Mouse (Mus musculus) G1E-ER4 (cell line): ENCODE measurements around the gene Sdhaf4. TPM values are rescaled to one million over a fixed set of nuclear protein-coding genes. Genes with fewer than 3 reads are reported as not detected.

Experiments used
- GATA1 ChIP-seq: IDR thresholded peaks from one replicate; pipeline ENCODE4 v1.8.0; 2012; ENCODE audit warnings: low read length, inconsistent platforms
- polyA plus RNA-seq: library from polyadenylated mRNA; stranded (reverse); fragments of >175 nt; gene quantifications from 2 replicates; pipeline ENCODE4 v1.2.3, GENCODE M21; 2012

Sdhaf4 gene
- polyA plus RNA-seq, 1 experiment = 1.3 TPM

DNA sequence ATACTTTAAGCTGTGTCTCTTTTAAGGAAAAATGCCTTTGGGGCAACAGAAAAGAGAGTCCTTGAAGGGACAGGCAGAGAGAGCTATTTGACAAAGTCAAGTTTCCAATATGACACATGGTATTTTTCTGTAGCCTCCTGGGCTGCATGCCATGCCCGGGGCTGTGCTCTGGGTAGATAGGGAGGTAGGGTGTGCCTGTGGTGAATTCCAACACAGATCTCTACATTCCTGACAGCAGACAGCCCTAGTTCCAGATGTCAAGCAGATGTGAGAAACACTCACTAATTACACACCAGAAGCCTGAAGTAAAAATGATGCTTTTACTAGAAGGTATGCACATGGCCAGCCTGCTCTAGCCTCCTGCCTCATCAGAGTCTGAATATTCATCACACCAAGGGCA lies 39.2 kb downstream of the Sdhaf4 start:
- TF ChIP-seq GATA1 = no peak

DNA sequence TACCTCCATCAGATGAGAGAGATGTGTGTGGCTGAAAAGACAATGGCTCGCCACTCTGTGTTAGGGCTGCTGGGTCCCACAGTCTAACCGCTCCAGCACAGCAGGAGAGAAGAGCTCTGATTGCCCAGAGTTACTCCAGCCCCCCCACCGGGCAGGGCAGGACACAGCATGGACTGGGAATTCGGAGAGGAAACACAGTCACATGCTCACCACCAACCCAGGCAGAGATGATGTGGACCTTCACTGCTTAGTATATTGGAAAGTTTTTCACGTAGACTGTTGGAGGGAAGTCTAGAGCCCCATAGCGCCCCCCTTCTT lies 46.1 kb downstream of the Sdhaf4 start:
- no peak for TF ChIP-seq GATA1

DNA sequence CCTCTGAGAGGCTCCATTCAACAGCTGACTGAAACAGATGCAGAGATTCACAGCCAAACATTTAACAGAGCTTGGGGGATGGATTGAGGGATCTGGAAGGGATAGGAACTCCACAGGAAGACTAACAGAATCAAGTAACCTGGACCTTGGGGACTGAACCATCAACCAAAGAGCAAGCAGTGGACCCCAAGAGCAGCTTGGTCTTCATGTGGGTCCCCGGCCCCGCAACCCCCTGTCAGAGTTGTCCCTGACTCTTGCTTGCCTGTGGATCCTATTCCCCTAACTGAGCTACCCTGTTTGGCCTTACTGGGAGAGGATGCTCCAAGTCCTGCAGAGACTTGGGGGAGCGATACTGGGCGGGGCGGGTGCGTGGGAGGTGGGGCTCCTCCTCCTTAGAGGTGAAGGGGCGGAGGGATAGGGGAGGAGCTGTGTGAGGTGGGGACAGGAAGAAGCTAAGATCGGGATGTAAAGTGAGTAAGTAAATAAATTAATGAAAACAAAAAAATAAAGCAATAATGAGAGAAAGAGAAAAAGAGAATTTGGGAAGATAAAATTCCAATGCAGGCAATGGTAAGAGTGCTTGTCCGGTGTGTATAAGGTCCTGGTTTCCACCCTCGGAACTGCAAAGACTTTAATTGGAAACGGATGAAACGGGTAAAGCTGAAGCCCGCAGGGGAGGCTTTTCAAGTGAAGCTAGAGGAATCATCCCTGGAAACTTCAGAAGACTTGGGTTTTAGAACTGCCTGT lies 46.6 kb downstream of the Sdhaf4 start:
- no peak for TF ChIP-seq GATA1

DNA sequence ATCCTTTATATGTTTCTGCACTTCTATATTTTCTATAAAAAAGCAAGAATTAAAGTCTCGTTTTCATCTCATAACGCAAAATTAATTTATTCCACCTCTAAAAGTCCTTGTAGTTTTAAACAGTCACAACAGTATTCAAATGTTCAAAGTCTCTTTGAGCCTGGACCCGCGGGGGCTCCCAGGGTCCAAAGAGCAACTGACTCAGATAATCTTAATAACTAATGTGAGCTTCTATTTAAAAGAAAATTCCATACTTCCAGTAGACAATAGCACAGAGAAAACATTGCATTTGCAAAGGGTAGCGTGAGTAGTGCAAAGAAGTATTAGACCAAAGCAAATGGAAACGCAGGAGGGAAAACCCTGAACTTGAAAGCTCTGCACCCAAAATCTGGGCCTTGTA lies 47.4 kb downstream of the Sdhaf4 start:
- no peak for TF ChIP-seq GATA1

DNA sequence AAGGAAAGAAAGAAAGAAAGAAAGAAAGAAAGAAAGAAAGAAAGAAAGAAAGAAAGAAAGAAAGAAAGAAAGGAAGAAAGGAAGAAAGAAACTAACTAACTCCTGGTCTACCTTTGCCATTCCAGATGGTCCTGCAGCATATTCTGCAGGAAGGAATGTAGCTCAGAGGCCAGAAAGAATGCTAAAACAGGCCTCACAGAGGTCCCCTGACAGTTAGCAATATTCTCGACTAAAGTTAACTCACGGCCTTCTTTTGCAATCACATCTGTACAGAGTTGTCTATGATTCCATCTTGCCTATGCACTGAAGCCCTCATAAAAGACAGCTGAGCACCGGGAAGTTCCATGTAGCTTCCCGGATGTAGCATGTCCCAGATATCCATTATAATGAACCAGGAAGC lies 49.9 kb downstream of the Sdhaf4 start:
- no peak for TF ChIP-seq GATA1

DNA sequence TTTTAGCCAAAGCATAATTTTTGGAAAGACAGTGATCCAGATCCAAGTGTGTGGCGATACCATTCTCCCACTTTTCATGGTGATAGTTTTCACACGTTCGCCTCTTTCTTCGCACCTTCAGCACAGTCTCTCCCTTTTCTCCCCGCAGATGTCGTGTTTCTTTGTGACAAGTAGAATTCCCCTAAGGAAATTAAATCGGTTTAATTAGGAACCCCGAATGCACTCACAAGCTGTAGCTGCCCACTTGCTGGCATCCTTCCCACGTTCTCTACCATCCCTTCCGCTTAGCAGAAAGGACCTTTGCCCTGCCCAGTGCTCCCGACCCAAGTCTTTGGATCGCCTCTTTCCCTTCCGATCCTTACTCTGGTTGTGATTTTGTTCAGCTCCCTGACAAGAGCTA lies 51.5 kb downstream of the Sdhaf4 start:
- TF ChIP-seq GATA1 = no peak

DNA sequence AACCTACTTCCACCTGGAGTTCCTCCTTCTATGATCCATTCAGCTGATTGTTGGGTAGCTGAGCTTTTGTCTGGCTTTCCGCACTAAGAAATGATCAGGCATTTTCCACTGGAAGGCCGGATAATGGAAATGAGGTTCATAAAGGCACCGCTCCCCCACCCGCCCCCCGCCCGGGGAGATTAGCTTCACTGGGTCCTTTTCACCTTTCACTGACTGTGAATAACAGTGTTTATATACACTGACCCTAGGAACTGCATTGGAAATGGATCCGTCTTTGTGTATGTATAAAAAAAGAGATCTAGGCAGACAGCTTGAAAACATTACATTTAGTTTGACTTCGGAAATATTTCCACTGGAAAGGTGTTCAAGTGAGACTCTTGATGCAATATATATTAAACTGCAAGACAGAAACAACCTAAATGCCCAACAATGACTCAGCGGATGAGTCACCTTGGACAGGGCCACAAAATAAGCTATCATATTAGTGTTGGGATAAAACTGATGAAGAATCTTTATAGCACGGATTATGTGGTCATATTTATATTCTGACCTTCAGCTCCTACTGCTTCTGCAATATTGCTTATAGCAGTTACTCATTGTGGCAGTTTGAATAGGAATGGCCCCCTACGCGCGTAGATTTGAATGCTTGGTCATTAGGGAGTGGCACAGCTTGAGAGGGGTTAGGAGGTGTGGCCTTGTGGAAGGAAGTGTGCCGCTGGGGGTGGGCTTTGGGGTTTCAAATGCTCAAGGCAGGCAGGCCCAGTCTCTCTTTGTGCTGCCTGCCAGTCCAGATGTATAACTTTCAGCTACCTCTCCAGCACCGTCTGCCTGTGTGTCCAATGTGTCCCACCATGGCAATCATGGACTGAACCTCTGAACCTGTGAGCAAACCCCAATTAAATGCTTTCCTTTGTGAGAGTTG lies 56.4 kb downstream of the Sdhaf4 start:
- no peak for TF ChIP-seq GATA1

DNA sequence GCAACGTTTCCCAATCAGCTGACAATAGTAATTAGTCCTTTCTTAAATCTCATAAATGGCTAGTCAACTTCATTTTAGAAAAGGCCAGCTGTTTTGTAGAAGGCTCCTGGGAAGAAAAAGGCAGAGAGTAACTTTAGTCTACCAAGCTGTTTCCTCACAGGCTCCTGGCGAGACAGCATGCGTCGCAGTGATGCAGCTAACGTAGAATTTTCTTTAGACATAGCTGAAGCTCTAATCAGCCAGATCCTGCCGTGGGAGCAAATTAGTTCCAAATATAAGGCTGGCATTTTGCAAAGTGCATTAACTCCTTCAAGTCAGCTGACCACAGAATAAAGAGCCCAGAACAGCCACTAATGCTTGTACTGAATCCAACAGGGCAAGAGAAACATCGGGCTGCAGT lies 57.2 kb downstream of the Sdhaf4 start:
- no peak for TF ChIP-seq GATA1

Other genes starting within 250 kb of the Sdhaf4 start
- 0.01 TPM in 1 of 2 replicates, not detected in the other for gene B3gat2, start 243.9 kb downstream of the Sdhaf4 start, polyA plus RNA-seq
- 39.8 and 50.7 TPM in 2 replicates for gene Smap1, start 83.3 kb downstream of the Sdhaf4 start, polyA plus RNA-seq
- not detected in 2 replicates for gene Fam135a, start 94.7 kb upstream of the Sdhaf4 start, polyA plus RNA-seq
- not detected in 2 replicates for gene Col9a1, start 172.0 kb upstream of the Sdhaf4 start, polyA plus RNA-seq